Mouse (Mus musculus) midbrain, embryonic 14.5 days (tissue): ENCODE results near the gene Ighmbp2. TPM values are rescaled to one million over a fixed set of nuclear protein-coding genes. Genes with fewer than 3 reads are reported as not detected.

Source experiments
- ATAC-seq: fragments of 200-750 bp; cut with Nextera tagmentation; 2 replicates; pipeline ENCODE4 v1.8.0; 2017; ENCODE audit warnings: moderate number of reproducible peaks, moderate library complexity; ENCODE audit not compliant: low FRiP score, low TSS enrichment
- DNase-seq: peaks from one replicate; pipeline ENCODE4 v3.0.0-alpha.2; 2015
- H3K27ac ChIP-seq: fragments of 300-500 bp; sonication (generic); replicated peaks from 2 replicates; pipeline ENCODE4 v1.5.1; 2014; ENCODE audit warnings: mild to moderate bottlenecking, low read depth, low read length, moderate library complexity
- H3K27me3 ChIP-seq: fragments of 300-500 bp; sonication (generic); 2 replicates; pipeline ENCODE4 v1.6.1; 2014; ENCODE audit warnings: low read length, control low read depth, mixed read lengths; ENCODE audit not compliant: control insufficient read depth, insufficient read depth
- H3K36me3 ChIP-seq: fragments of 300-500 bp; sonication (generic); 2 replicates; pipeline ENCODE4 v1.6.1; 2014; ENCODE audit warnings: low read length, control low read depth; ENCODE audit not compliant: control insufficient read depth, insufficient read depth
- H3K4me1 ChIP-seq: fragments of 300-500 bp; sonication (generic); 2 replicates; pipeline ENCODE4 v1.6.1; 2014; ENCODE audit warnings: mild to moderate bottlenecking, antibody characterized with exemption, low read length, control low read depth; ENCODE audit not compliant: control insufficient read depth, insufficient read depth
- H3K4me2 ChIP-seq: fragments of 300-500 bp; sonication (generic); 2 replicates; pipeline ENCODE4 v1.6.1; 2014; ENCODE audit warnings: mild to moderate bottlenecking, low read length, moderate library complexity
- H3K4me3 ChIP-seq: fragments of 300-500 bp; sonication (generic); replicated peaks from 2 replicates; pipeline ENCODE4 v1.5.1; 2014; ENCODE audit warnings: low read depth, low read length
- H3K9ac ChIP-seq: fragments of 300-500 bp; sonication (generic); replicated peaks from 2 replicates; pipeline ENCODE4 v1.6.1; 2014; ENCODE audit warnings: mild to moderate bottlenecking, low read length, moderate library complexity
- H3K9me3 ChIP-seq: fragments of 300-500 bp; sonication (generic); 2 replicates; pipeline ENCODE4 v1.6.1; 2016; ENCODE audit warnings: low read length, control low read depth, mixed read lengths; ENCODE audit not compliant: control insufficient read depth
- WGBS: fragments of 180-500 bp; shearing (Covaris S2); extraction: QIAGEN DNeasy Blood & Tissue Kit; methylation state at CpG from one replicate; pipeline ENCODE4 v1.1.7; 2014; 5-methylcytosine and 5-hydroxymethylcytosine counted together
- polyA plus RNA-seq: library from polyadenylated mRNA; unstranded; fragments of >200 nt; fragmentation: Nextera tagmentation; extraction: Ambion mirVana; gene quantifications from 2 replicates; pipeline ENCODE4 v1.2.1, GENCODE M21; 2014

The Ighmbp2 gene
- polyA plus RNA-seq, 1 experiment from 2014 or later = 9.9 TPM

GRCm38 (mm10) chr19:3269803-3270202 is 13.0 kb downstream of the Ighmbp2 start:
- H3K4me3 ChIP-seq = no peak overlapping the region
- no peak overlapping the region for H3K9ac ChIP-seq
- H3K9me3 ChIP-seq = no peaks in the 10 kb centered on the region
- no peak overlapping the region for H3K27ac ChIP-seq
- H3K4me1 ChIP-seq = no peaks in the 10 kb centered on the region
- H3K4me2 ChIP-seq = no peak overlapping the region
- ATAC-seq (no peak), DNase-seq (no peak)
- H3K36me3 ChIP-seq = peaks cover 98% of the 10 kb centered on the region
- no peaks in the 10 kb centered on the region for H3K27me3 ChIP-seq
- 95% methylated on average over 6 of the region's 6 CpGs for whole genome bisulfite sequencing

DNA sequence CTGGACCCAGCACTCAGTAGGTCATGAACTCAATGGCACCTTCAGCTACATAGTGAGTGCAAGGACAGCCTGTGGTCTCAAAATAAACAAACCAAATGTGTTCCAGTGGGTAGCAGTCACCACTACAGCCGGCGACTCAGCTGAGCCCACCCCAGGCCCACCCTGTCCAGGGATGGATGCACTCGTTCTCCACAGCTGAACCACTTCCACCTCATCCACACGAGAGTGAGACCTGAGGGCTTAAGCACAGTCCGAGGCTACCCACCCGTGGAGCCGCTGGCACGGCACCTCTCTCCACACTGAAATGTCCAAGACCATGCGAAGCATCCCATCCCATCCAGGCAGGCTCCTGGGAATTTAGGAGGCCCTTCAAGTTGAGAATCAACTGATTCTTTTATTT is 13.5 kb downstream of the Ighmbp2 start:
- no peak for DNase-seq
- no peaks in the 10 kb centered on the region for H3K4me1 ChIP-seq
- ATAC-seq = no peak
- H3K4me2 ChIP-seq = no peak overlapping the region
- H3K36me3 ChIP-seq = peaks cover 98% of the 10 kb centered on the region
- no peak overlapping the region for H3K9ac ChIP-seq
- no peaks in the 10 kb centered on the region for H3K27me3 ChIP-seq
- no peak overlapping the region for H3K27ac ChIP-seq
- H3K4me3 ChIP-seq = no peak overlapping the region
- no peaks in the 10 kb centered on the region for H3K9me3 ChIP-seq
- WGBS = 90% methylated on average over 9 of the region's 9 CpGs

DNA sequence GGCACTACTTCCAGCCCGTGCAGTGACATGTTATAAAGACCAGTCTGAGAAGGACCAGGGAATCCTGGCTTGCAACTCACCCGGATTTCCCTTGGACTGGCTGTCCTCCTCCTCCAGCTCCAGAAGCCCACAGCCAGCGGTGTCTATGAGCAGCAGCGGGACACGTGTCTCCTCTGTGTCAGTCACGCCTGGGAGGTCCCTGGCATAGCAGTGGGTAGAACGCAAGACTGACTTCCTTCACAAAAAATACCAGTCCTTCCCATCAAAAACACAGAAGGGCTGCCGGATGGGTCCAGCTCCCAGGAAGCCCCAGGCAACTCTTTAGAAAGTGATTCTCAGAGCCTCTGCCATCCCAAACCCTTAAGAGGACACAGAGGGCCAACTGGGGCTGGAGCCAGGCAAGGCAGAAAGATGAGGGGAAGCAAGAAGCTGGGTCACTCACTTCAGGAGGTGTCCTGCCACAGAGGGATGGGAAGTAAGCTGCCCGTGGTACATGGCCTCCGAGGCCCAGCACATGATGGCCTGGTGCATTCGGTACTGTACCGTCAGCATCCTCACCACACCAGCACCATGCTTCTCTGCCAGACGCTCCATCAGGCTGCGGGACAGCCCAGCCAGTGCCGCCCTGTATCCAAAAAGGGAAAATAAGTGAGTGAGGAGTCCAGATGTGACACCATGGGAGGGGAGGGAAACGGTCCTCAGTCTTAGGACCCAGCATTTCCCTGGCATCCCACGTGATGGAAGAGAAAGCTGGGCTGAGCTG is 14.4 kb downstream of the Ighmbp2 start:
- no peak overlapping the region for H3K27ac ChIP-seq
- no peaks in the 10 kb centered on the region for H3K27me3 ChIP-seq
- no peak overlapping the region for H3K4me3 ChIP-seq
- no peaks in the 10 kb centered on the region for H3K4me1 ChIP-seq
- H3K4me2 ChIP-seq = no peak overlapping the region
- DNase-seq = no peak
- H3K9ac ChIP-seq = no peak overlapping the region
- H3K36me3 ChIP-seq = peaks cover 98% of the 10 kb centered on the region
- no peak for ATAC-seq
- no peaks in the 10 kb centered on the region for H3K9me3 ChIP-seq
- 94% methylated on average over 17 of the region's 17 CpGs for WGBS

DNA sequence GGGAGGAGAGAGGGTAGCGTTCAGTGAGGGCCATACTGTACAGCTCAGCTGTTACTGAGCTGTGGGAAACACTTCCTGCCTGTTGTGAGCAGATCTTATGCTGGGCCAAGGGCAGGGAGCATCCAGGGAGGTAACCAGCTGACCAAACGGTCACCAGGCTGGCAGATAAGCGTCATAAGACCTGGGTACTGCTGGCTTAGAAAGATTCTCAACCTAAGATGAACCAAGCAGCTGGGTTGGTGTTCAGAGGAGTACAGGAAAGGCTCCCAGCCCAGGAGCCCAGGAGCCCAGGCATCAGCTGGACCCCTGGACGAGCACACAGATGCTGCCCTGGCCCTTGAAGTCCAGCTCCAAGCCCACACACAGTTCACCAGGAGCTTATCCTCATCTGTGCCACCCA is 15.5 kb downstream of the Ighmbp2 start:
- Histone ChIP-seq H3K9me3 (no peaks in the 10 kb centered on the region), H3K4me3 (no peak overlapping the region), H3K27ac (no peak overlapping the region), H3K9ac (no peak overlapping the region), H3K4me2 (no peak overlapping the region), H3K36me3 (peaks cover 92% of the 10 kb centered on the region), H3K4me1 (no peaks in the 10 kb centered on the region), H3K27me3 (no peaks in the 10 kb centered on the region)
- WGBS = 92% methylated on average over 4 of the region's 4 CpGs
- no peak for DNase-seq
- ATAC-seq = no peak

GRCm38 (mm10) chr19:3266676-3267075 is 16.1 kb downstream of the Ighmbp2 start:
- WGBS = 93% methylated on average over 4 of the region's 4 CpGs
- no peak for ATAC-seq
- H3K9me3 ChIP-seq = no peaks in the 10 kb centered on the region

DNA sequence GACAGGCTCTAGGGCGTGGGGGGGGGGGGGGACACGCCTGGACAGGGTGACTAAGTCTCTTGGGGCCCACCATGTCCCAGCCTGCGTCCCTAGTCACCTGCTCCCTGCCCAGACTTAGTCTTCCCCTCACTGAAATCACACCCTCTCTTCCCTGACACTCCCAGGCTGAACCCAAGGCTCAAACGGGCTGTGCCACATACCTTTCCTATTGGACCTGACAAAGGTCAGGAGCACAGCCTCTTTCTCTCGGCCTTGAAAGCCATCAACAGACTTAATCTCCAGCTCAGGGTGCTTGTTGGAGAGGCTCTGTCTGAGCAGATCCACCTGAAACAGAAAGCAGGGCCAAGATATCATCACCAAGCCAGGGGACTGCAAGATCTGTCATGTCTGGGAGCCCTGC is 16.7 kb downstream of the Ighmbp2 start:
- Histone ChIP-seq H3K36me3 (peaks cover 94% of the 10 kb centered on the region), H3K9ac (no peak overlapping the region), H3K4me1 (no peaks in the 10 kb centered on the region), H3K27me3 (no peaks in the 10 kb centered on the region), H3K4me3 (no peak overlapping the region), H3K9me3 (no peaks in the 10 kb centered on the region), H3K27ac (no peak overlapping the region), H3K4me2 (no peak overlapping the region)
- WGBS = 92% methylated on average over 5 of the region's 5 CpGs
- no peak for DNase-seq
- no peak for ATAC-seq

More at GRCm38 (mm10) chr19:3266676-3267075, 16.1 kb downstream of the Ighmbp2 start:
- Histone ChIP-seq H3K4me2 (no peak overlapping the region), H3K27me3 (no peaks in the 10 kb centered on the region), H3K9ac (no peak overlapping the region), H3K4me3 (no peak overlapping the region), H3K27ac (no peak overlapping the region), H3K36me3 (peaks cover 94% of the 10 kb centered on the region), H3K4me1 (no peaks in the 10 kb centered on the region)
- DNase-seq = no peak

GRCm38 (mm10) chr19:3265180-3265579 is 17.6 kb downstream of the Ighmbp2 start:
- Histone ChIP-seq H3K4me1 (no peaks in the 10 kb centered on the region), H3K9me3 (no peaks in the 10 kb centered on the region), H3K27me3 (no peaks in the 10 kb centered on the region), H3K4me2 (no peak overlapping the region), H3K27ac (no peak overlapping the region), H3K9ac (no peak overlapping the region), H3K36me3 (peaks cover 94% of the 10 kb centered on the region), H3K4me3 (no peak overlapping the region)
- no peak for ATAC-seq
- DNase-seq = no peak
- 97% methylated on average over 9 of the region's 9 CpGs for WGBS

DNA sequence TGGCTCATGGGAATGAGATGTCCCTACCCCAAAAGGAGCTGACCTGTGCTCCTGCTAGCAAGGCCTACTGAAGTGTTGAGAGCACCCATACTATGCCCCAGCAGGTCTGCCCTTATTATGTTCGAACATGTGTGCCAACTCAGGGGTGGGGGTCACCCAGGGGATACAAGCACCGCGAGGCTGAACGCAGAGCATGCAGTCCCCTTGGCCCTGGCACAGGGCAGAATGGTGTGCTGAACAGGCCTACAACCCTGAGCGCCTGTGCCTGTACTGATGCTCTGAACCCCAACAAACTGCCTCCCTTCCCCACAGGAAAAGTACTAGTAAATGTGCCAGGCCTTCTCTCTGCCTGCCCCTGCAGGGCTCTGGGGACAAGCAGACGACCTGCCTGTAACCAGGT is 18.5 kb downstream of the Ighmbp2 start:
- ATAC-seq = no peak
- H3K27me3 ChIP-seq = no peaks in the 10 kb centered on the region
- H3K27ac ChIP-seq = no peak overlapping the region
- 96% methylated on average over 6 of the region's 6 CpGs for WGBS
- no peak overlapping the region for H3K4me2 ChIP-seq
- no peak overlapping the region for H3K9ac ChIP-seq
- no peaks in the 10 kb centered on the region for H3K4me1 ChIP-seq
- no peak overlapping the region for H3K4me3 ChIP-seq
- peaks cover 91% of the 10 kb centered on the region for H3K36me3 ChIP-seq
- no peak for DNase-seq
- H3K9me3 ChIP-seq = no peaks in the 10 kb centered on the region

DNA sequence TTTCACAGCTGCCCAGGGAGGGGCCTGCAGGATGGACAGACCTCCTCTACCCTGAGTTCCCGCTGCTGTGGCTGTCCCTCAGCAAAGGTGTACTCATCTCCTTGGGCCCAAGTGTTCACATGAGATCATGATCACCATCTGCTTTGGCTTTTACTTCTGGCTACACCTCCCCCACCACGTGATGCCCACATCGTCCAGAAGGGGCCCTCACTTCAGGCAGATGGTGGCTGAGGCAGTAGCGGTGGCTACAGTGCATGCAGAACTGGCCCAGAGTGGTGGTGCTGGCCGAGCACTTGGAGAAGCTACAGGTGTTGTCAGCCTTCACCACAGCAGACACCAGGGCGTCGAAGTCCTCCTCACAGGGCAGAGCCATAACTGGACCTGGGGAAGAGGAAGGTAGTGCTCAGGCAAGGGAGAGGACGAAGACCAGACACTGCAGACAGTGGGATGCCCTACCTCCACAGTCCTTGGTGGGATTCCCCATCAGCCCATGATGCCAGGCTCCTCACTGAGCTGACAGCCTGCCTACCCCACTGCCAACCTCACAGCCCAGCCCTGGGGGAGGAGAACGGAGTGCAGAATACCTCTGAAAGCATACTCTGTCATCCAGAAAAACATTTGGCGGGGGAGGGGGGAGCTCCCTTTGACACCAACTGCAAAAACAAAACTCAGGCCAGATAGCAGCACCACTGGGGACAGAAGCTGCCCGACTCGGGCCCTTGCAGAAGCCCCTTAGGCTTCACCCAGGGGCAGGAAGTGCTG is 20.9 kb downstream of the Ighmbp2 start:
- DNase-seq (no peak), ATAC-seq (no peak)
- no peaks in the 10 kb centered on the region for H3K9me3 ChIP-seq
- no peak overlapping the region for H3K4me3 ChIP-seq
- H3K27ac ChIP-seq = no peak overlapping the region
- no peaks in the 10 kb centered on the region for H3K27me3 ChIP-seq
- no peaks in the 10 kb centered on the region for H3K4me1 ChIP-seq
- H3K9ac ChIP-seq = no peak overlapping the region
- H3K4me2 ChIP-seq = no peak overlapping the region
- 88% methylated on average over 12 of the region's 12 CpGs for WGBS
- H3K36me3 ChIP-seq = peaks cover 67% of the 10 kb centered on the region
